Mouse (Mus musculus): ENCODE data around the gene Ube2d3.

DNA sequence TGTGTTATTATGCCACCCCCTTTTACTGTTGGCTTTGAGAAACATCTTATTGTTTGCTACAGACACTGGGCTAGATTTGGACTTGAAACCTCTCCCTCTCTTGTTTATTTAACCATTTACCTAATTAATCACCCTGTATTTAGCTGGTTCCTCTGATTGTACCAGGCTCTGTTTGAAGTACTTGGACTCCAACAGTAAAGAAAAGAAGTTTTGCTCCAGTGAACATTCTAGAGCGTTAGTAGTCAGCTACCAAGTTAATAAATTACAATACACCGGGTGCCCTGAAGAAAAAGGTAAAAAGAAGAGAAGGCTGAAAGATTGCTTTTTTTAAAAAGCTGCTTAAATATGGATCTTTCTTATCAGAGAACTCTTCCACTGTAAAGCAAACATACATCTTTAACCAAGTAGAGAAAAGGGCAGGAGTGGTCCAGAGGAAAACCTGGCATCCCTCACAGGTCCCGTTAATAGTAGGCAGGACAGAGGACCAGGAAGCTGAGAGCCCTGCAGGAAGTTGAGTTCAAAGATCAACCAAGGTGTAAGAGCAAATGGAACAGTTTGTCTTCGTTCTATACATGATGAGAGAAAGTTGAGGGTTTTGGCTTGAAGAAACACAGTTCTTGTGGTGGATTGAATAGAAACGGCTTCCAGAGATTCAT lies 52.0 kb downstream of the Ube2d3 start:
- TF ChIP-seq POLR2A (IDR thresholded peaks at IDR 0.05; ENCODE audit: extremely low read depth, insufficient read depth, low read length) (no peak), CTCF (IDR thresholded peaks at IDR 0.05; ENCODE audit: low read depth, low read length) (no peak)
